Mouse (Mus musculus) embryonic facial prominence, embryonic 11.5 days (tissue): ENCODE results near the gene Tmed11. TPM values are rescaled to one million over a fixed set of nuclear protein-coding genes. Genes with fewer than 3 reads are reported as not detected.
"Not testable (repeated sequence)": the region's sequence is repeated elsewhere in the genome, so short reads cannot be mapped to it uniquely, and the experiment has no call there.

Experiments used
- ATAC-seq: fragments of 200-750 bp; cut with Nextera tagmentation; replicated peaks from 2 replicates; pipeline ENCODE4 v1.8.0; 2017; ENCODE audit warnings: low read depth; ENCODE audit not compliant: insufficient number of reproducible peaks, low FRiP score, low TSS enrichment
- DNase-seq: peaks from one replicate; pipeline ENCODE4 v3.0.0-alpha.2; 2015; ENCODE audit warnings: low spot score
- H3K27ac ChIP-seq: fragments of 300-500 bp; sonication (generic); replicated peaks from 2 replicates; pipeline ENCODE4 v1.5.1; 2014; ENCODE audit warnings: mild to moderate bottlenecking, low read depth, low read length, control low read depth
- H3K27me3 ChIP-seq: fragments of 300-500 bp; sonication (generic); 2 replicates; pipeline ENCODE4 v1.6.1; 2014; ENCODE audit warnings: mild to moderate bottlenecking, low read length, moderate library complexity, mixed read lengths; ENCODE audit not compliant: control insufficient read depth, insufficient read depth
- H3K36me3 ChIP-seq: fragments of 300-500 bp; sonication (generic); replicated peaks from 2 replicates; pipeline ENCODE4 v1.6.1; 2014; ENCODE audit warnings: low read depth, mild to moderate bottlenecking, low read length, moderate library complexity, mixed read lengths; ENCODE audit not compliant: control insufficient read depth, insufficient read depth
- H3K4me1 ChIP-seq: fragments of 300-500 bp; sonication (generic); 2 replicates; pipeline ENCODE4 v1.6.1; 2014; ENCODE audit warnings: low read length, mixed read lengths; ENCODE audit not compliant: control insufficient read depth, insufficient read depth
- H3K4me2 ChIP-seq: fragments of 300-500 bp; sonication (generic); 2 replicates; pipeline ENCODE4 v1.6.1; 2014; ENCODE audit warnings: low read depth, mild to moderate bottlenecking, control low read depth, low read length, moderate library complexity
- H3K4me3 ChIP-seq: fragments of 300-500 bp; sonication (generic); 2 replicates; pipeline ENCODE4 v1.5.1; 2014; ENCODE audit warnings: low read depth, low read length, control low read depth
- H3K9ac ChIP-seq: fragments of 300-500 bp; sonication (generic); replicated peaks from 2 replicates; pipeline ENCODE4 v1.6.1; 2014; ENCODE audit warnings: mild to moderate bottlenecking, control low read depth, low read length
- H3K9me3 ChIP-seq: fragments of 300-500 bp; sonication (generic); replicated peaks from 2 replicates; pipeline ENCODE4 v1.6.1; 2016; ENCODE audit warnings: mild to moderate bottlenecking, low read length, inconsistent platforms, mixed read lengths; ENCODE audit not compliant: control insufficient read depth
- WGBS: fragments of 180-500 bp; shearing (Covaris S2); extraction: QIAGEN DNeasy Blood & Tissue Kit; methylation state at CpG from one replicate; pipeline ENCODE4 v1.1.7; 2014; 5-methylcytosine and 5-hydroxymethylcytosine counted together
- polyA plus RNA-seq: library from polyadenylated mRNA; unstranded; fragments of >200 nt; fragmentation: Nextera tagmentation; extraction: Ambion mirVana; gene quantifications from 2 replicates; pipeline ENCODE4 v1.2.1, GENCODE M21; 2014

The Tmed11 gene
- polyA plus RNA-seq = not detected in 2 replicates

- not testable (repeated sequence) for H3K36me3 ChIP-seq, H3K4me2 ChIP-seq, ATAC-seq, H3K9me3 ChIP-seq, H3K4me1 ChIP-seq, H3K9ac ChIP-seq, H3K27ac ChIP-seq, DNase-seq, H3K4me3 ChIP-seq, H3K27me3 ChIP-seq
- WGBS = 72% methylated on average over 2 of the region's 2 CpGs
Observed at GRCm38 (mm10) chr5:108795263-108795662, at the start of gene Tmed11. Gene Tmed11, minus strand, starts transcription at chr5:108795363.

GRCm38 (mm10) chr5:108836156-108836555 lies 41.0 kb upstream of the Tmed11 start:
- no peak overlapping the region for H3K4me2 ChIP-seq
- peak; percentile 29 for DNase-seq
- H3K9me3 ChIP-seq = no peaks in the 10 kb centered on the region
- no peaks in the 10 kb centered on the region for H3K4me1 ChIP-seq
- 65% methylated on average over 1 of the region's 1 CpGs for WGBS
- H3K9ac ChIP-seq = no peak overlapping the region
- H3K36me3 ChIP-seq = no peaks in the 10 kb centered on the region
- ATAC-seq = no peak
- H3K27ac ChIP-seq = no peak overlapping the region
- H3K4me3 ChIP-seq = no peak overlapping the region
- H3K27me3 ChIP-seq = no peaks in the 10 kb centered on the region

DNA sequence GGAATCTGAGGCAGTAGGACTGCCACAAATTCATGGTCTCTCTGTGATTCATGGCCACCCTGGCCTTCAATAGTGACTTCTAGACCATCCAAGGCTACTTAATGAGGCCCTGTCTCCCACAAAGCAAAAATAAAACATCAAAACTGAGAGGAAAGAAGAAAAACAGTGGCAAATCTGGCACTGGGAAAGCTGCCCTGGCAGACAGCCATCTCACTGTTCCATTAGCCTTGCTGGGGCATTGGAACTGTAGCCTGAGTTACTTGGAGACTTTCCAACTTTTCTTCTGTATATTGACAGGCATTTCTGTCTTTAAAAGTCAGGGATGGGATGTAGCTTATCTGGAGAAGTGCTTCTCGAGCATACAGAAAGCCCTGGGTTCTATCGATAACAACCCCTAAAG lies 28.1 kb upstream of the Tmed11 start:
- WGBS = 79% methylated on average over 2 of the region's 2 CpGs
- Histone ChIP-seq H3K27ac (no peak overlapping the region), H3K4me2 (no peak overlapping the region), H3K4me3 (no peak overlapping the region), H3K27me3 (no peaks in the 10 kb centered on the region), H3K9me3 (no peaks in the 10 kb centered on the region), H3K9ac (no peak overlapping the region), H3K4me1 (no peaks in the 10 kb centered on the region), H3K36me3 (no peaks in the 10 kb centered on the region)
- DNase-seq = no peak
- ATAC-seq = no peak

- not testable (repeated sequence) for H3K27ac ChIP-seq, H3K9me3 ChIP-seq, H3K27me3 ChIP-seq, H3K36me3 ChIP-seq, H3K9ac ChIP-seq, ATAC-seq, H3K4me3 ChIP-seq, DNase-seq, H3K4me1 ChIP-seq, H3K4me2 ChIP-seq
- 66% methylated on average over 2 of the region's 2 CpGs for WGBS
Observed at GRCm38 (mm10) chr5:108808750-108809149, 13.6 kb upstream of the Tmed11 start, which contains the start of gene Vmn2r8. Gene Vmn2r8, minus strand, starts transcription at chr5:108808850.

DNA sequence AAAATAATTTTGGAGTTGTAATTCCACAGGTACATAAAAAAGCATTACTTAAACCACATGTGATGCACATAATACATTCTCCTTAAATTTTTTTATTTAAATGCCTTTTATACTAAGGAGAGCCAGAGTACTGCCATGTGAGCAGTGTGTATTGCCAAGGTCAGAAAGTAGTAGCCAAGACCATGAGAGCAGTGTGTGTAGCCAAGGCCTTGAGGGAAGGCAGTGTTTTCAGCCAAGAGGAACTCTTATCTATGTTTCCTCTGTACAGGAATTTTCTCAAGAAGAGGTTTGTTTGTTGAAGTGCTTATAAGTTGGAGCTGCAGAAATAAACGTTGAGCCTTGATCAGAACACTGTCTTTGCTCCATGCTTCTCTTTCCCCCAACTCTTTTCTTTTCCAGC lies 8.5 kb upstream of the Tmed11 start:
- Histone ChIP-seq H3K27me3 (no peaks in the 10 kb centered on the region), H3K9me3 (no peaks in the 10 kb centered on the region), H3K4me3 (no peak overlapping the region), H3K9ac (no peak overlapping the region), H3K27ac (no peak overlapping the region), H3K36me3 (no peaks in the 10 kb centered on the region), H3K4me1 (no peaks in the 10 kb centered on the region), H3K4me2 (no peak overlapping the region)
- DNase-seq (no peak), ATAC-seq (no peak)
- WGBS = 50% methylated on average over 1 of the region's 1 CpGs

- H3K27ac ChIP-seq, H3K27me3 ChIP-seq, H3K36me3 ChIP-seq, H3K4me3 ChIP-seq, H3K4me2 ChIP-seq, H3K9me3 ChIP-seq, H3K4me1 ChIP-seq, ATAC-seq, H3K9ac ChIP-seq: not testable (repeated sequence)
- whole genome bisulfite sequencing = 44% methylated on average over 1 of the region's 1 CpGs
- peak; percentile 41 for DNase-seq
Observed at GRCm38 (mm10) chr5:108790385-108790784, 4.8 kb downstream of the Tmed11 start.

- Histone ChIP-seq H3K4me1 (no peaks in the 10 kb centered on the region), H3K27ac (no peak within 1 kb of the TSS), H3K36me3 (no peaks in the 10 kb centered on the region), H3K9ac (no peak within 1 kb of the TSS), H3K4me2 (no peak within 1 kb of the TSS), H3K4me3 (no peak within 1 kb of the TSS), H3K27me3 (no peaks in the 10 kb centered on the region), H3K9me3 (no peaks in the 10 kb centered on the region)
- no peak for DNase-seq
- WGBS = 70% methylated on average over 40 of the region's 40 CpGs
- ATAC-seq = no peak
Observed at GRCm38 (mm10) chr5:108774630-108775306, 20.4 kb downstream of the Tmed11 start, which contains the start of gene Rnf212. Gene Rnf212, minus strand, starts transcription at chr5:108774982.

GRCm38 (mm10) chr5:108760002-108760401 lies 35.2 kb downstream of the Tmed11 start:
- no peaks in the 10 kb centered on the region for H3K9me3 ChIP-seq
- no peak overlapping the region for H3K9ac ChIP-seq
- H3K27ac ChIP-seq = no peak overlapping the region
- 79% methylated on average over 2 of the region's 2 CpGs for WGBS
- H3K4me2 ChIP-seq = no peak overlapping the region
- no peak overlapping the region for H3K4me3 ChIP-seq
- DNase-seq = no peak
- H3K36me3 ChIP-seq = no peaks in the 10 kb centered on the region
- no peaks in the 10 kb centered on the region for H3K27me3 ChIP-seq
- ATAC-seq = no peak
- no peaks in the 10 kb centered on the region for H3K4me1 ChIP-seq
